Mouse (Mus musculus): ENCODE measurements around the gene Fam184b.

- TF ChIP-seq CTCF (IDR thresholded peaks at IDR 0.05; ENCODE audit: borderline replicate concordance, extremely low read depth, insufficient read depth, insufficient read length) (no peak), POLR2A (IDR thresholded peaks at IDR 0.05; ENCODE audit: borderline replicate concordance, extremely low read depth, insufficient read depth, insufficient read length, poor library complexity, severe bottlenecking) (no peak)
Measured at GRCm38 (mm10) chr5:45549586-45549985, 89.8 kb downstream of the Fam184b start.
